Mouse (Mus musculus) kidney, postnatal 25 days (tissue): ENCODE measurements at regions not wholly inside any gene's neighbourhood (a gene's known extent, or its start where the extent isn't known, plus 50 kb on each side); places are given as distances from the start of the nearest gene placed in this dataset.

Experiments
- DNase-seq, 2 experiments: peaks; one replicate each; pipeline ENCODE4 v3.0.0; 2021; ENCODE audit warnings: mixed read lengths in 2 of 2

DNA sequence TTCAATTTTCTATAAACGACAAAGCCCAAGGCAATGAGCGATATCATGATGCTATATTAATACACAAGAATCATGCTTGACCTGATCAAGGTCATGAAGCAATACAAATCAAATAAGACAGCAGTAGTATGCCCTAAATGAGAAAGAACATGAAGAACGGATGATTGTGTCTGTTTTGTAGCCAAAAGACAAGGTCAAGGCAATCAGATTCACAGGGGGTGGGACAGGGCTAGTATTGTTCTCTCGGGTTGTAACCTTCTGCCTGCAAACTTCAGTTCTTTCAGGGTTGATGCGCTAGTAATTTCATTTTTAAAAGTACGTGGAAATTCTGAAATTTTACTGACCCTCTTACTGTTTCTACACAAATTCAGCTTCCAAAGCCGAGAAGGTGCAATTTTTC, 206.7 kb downstream of the Arl4a start:
- no peak for DNase-seq

DNA sequence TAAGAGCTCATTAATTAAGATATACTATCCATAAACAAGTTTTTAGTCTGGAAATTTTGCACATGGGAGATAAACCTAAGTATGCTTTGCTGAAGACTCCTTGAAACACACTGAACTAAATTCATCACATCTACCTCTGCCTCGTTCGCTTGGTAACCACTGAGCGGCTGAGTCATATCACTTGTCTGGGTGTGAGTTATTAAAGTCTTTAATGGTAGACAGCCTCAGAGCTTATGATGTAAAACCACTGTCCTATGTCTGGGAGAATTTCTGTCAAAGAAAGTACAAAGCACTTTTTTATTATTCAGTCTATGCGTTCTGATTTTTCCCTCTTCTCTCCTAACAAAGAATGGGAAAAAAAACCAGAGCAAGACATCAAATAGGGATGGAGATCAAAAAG, 207.3 kb downstream of the Arl4a start:
- no peak for DNase-seq

DNA sequence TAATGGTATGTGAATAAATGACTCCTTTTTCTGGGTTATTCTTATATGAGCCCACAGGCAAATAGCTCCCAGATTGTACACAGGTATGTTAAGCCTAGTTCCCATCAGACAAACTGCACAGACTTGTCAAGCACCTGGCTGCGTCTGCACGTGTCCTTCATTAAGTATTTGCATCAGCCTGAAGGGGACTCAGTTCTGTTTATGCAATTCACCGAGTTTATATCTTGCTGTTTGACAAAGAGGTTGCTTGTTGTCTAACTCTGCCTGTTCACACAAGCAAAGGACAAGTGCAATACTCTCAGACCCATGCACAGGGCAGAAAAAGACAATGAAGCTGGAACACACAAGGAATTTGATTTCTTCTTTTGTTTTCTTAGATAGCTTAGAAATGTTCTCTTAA, 215.2 kb downstream of the Arl4a start:
- no peak for DNase-seq

DNA sequence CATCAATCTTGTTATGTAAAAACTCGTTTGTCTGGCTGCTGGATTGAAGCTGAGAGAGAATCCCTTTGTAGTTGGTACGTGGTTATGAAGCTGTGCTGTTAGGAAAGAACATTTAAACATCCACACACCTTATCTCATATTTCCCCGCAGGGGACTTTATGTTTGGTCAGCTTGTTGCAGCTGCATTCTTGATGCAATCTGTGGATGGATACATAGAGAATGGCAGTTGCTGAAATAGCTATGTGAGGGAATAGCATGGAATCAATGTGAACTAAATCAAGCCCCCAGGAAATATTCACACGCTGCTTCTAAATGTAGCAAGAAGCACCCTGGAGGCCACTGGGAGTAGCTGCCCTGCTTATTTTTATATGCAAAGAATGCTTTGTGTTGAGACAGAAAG, 236.3 kb downstream of the Arl4a start:
- no peak for DNase-seq

DNA sequence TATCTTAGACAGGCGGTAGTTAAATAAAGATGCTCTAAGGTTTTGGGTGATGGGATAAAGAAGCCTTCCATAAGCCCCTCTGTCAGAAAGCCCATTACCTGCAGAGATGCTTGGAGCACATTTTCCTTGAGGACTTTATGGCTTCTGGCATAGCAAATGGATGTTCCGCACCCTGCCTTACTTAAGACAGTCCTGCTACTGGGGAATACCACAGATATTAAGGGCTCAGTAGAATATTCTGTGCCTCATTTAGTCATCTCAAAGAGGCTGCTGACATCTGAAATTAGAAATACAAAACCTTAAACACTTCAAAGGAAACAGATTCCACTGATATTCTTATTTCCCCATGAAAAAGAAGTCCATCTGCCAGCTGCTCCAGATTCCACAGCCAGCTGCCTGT, 240.0 kb downstream of the Arl4a start:
- DNase-seq = no peak

DNA sequence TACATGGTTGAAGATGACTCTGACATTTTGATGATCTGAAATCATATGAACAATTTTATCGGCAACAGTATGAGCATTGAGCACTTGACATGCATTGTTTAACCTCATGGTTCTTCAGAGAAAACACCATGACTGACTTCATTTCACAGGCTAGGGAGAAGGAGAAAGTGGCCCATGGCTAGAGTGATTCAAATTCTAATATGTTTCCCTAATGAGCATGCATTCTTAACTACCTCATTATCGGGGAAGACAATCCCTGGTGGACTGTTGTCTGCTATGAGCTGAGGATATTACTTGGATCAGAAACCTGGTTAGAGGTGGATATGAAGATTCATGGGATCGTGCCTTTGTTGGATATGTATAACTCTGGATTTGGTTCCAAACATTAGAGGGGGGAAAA, 240.9 kb downstream of the Arl4a start:
- no peak for DNase-seq

DNA sequence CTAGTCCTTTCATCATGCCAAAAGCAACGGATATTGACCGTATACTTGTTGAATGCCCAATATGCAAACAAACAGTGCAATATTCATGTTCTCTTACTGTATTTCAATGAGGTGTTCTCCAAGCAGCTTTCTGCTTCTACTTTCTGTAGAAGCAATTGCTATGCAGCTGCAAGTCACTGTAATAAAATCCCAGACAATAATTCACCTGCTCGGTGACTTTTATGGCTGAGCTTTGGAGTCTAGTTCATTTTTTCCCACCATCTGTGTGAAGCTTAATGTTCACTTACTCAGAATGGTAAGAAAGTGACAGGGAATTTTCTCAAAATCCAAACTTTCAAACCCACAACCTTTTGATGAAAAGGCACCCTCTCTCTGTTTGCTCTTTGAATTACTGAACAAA, 252.8 kb downstream of the Arl4a start:
- DNase-seq = no peak

DNA sequence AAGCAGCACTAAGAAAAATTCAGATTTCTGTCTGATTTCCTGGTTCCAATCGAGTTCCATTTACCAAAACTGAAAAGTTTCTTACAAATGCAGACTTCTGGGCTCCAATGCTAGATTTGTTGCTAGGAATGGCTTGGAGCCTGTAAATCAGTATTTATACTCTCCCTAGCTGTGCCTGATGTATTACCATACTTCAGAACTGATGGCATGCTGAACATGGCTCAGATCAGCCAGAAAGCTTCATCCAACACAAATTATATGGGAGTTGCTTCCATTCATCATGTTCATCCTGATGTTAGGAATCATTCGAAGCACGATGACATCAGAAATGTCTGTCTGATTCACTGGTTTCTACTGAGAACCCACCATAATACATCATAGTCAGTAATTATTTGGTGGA, 253.3 kb downstream of the Arl4a start:
- DNase-seq = no peak

DNA sequence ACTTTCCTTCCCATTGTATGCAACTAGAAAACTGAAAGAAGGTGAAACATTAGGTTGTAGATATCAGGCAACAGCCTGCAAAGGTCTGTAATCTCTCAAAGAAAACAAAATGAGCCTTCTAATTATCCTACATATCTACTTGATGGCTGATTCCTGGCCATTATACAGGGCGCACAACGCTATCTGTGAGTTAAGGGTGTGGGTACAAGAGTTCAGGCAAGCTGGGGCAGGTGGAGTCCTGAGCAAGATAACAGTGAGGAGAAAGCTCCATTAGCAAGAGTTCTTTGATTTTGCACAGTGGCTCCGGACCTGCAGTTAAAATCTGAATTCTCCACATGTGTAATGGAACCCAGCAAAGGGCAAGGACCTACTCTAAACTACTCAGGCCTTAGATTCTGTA, 261.7 kb downstream of the Arl4a start:
- DNase-seq = no peak

DNA sequence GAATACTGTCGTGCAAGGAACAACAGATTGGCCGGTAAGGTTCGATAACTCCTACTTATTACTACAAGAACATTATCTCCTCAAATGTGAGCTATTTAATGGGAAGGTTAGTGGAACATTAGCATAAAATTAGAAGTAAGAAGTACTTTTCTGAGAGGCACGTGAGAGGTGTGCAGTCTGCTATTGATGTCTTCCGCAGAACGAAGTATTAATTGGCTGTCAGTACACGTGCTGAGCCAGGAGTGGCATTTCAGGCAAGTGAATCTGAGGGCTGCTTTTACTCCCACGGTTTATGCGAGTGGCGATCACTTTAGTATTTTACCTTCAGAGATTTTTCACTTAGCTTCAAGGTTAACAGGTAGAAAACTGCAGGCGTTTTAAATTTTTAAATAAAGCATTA, 270.8 kb downstream of the Arl4a start:
- DNase-seq = no peak

DNA sequence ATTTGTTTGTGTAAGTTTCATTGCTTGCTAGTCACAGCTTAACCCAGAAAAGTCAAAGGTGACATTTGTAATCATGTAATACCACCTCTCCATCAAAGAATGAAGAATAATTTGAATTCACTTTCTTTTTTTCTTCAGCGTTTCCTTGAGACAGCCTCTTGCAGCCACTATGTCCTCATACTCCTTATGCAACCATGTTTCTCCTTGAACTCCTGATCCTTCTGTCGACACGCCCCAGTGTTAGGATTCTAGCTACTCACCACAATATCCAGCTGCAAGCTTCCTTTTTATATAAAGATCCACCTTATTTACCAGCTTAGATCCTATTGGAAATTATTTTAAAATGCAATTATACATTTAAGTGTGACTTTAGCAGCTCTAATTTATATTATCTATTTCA, 274.3 kb downstream of the Arl4a start:
- DNase-seq = no peak

DNA sequence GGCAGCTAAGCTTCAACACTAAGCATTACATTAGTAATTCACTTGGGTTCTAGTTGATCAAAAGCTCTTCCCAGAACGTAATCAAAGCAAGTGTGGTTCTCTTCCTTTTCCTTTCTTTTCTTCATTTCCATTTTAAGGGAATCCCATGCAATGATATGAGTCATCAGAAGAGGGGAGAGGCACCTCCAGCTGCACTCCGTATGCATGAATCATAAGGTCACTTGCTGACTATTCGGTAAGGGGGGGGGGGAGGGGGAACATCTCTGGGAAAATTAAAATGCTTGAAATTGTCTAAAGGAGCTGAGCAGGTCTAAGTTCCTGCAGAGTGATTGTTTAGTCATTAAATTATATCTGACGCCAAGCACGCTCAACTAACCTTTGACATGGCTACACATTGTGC, 275.9 kb downstream of the Arl4a start:
- DNase-seq = no peak

DNA sequence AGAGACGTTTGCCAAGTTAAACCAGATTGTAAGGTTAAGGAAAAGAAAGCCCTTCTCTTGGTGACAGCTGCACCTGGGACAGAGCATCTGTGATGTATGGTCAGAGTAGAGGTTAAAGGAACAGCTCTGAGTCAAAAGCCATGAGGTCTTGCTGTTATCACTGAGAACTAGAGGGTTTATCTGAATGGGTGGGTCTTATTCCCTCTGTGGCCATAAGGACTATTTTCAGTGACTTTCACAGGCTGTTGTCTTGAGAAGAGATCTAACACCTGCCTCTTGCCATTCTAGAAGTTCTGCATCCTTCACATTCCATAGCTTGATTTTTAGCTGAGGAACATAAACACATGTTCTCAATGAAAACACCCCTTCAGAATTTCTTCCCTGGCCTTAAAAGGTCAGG, 276.5 kb downstream of the Arl4a start:
- no peak for DNase-seq

DNA sequence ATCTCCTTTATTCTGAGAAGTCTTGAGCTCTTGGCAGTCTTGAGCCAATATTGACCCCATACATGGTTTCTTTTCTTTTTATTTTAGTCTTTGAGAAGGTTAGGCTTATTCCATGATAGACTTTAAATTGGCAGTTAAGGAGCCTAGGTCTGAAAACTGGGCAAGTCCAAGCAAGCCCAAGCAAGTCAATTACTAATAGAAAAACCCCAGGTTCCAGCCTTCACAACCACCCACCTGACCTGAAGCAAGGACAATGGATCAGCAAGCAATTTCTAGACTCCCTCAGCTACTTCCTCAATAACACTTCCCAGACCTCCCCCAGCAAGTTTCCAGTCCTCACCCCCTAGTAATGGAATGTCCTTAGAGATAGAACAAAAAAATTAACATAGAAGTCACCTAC, 279.9 kb downstream of the Arl4a start:
- DNase-seq = no peak

DNA sequence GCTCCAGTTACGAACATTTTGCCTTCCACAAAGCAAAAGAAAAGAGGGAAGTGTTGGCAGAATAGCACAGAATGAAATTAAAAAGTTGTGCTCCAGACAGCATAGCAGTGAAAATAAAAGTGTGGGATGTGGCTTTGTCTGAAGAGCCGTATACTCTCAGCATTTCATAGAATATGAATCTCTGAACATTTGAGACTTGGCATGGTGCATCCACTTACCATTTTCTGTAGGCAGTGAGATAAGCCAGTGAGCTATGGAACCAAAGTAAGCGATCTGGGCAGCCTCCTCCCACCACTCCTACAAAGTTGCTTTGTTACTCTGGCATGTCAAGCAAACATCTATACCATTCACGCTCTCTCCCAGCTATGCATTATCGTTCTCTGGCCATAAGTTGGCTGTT, 286.0 kb downstream of the Arl4a start:
- no peak for DNase-seq

DNA sequence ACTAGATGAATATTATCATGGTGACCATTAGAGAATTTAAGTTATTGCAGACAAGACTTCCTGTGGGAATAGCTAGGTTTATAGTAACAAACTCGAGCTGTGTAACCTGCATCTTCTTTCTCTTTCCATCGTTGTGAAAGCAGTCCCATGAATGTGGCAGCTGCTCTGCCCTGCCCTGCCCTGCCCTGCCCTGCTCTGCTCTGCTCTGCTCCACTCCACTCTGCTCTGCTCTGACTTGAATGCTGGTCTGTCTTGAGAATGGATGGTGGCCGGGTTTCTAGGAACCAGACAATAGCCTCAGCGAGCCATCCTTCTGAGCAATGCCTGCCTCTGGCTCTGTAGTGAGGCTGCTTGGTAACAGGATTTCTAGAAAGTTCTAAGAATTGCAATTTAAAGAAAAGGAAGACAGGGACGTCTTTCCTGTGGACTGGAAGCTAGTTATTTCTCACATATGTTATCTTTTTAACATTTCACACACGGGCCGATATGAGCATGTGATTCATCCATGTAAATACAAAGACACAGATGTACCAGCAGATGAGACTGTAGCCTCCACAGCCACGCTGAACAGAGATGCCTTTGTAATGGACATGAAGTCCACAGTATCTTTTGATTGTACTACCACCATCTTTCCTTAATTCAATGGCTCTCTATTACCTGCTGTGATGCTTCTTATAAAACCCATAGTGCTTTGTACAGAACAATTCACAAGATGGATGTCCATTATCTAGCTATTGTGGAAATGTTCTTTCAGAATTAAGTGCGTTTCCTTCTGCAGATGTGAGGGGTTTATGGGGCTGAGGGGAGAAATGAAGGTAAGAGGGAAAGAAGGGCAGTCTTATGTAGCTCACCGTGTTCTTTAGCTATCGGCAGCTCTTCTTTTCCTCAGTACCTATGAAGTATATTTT, 295.4 kb downstream of the Arl4a start:
- DNase-seq = no peak

DNA sequence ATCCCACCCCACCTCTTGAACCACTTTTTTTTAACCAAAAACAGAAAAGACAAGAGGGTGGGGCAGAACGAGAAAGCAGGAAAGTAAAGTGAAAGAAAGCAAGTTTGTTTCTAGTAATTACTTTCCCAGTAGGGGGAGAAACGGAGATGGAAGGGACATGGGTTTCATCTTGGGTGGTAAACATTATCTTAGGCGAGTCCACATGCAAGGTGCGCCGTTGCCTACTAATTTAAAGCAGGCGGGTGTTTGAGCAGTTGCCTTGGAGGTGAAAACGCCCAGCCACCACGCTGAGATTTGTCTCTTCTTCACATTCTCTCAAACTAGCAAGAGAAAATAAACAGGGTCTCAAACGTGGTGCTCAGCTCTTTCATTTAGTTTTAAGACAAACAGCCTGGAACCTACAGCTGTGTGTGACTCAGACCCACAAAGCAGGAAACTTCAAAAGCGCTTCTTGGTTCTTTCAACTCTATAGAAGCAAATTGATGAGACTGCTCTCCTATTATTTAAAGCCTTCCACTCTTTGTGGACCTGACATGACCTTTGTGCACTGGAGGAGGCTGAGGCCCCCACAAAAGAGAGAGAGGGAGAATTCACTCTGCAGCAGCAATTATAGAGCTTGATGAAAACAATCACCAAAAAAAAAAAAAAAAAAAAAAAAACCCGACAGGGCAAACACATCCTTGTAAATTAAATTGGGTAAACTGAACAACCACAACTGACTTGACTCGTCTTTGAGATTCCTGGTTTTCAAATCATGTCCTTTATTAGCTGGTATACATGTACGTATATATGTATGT, 296.6 kb downstream of the Arl4a start:
- no peak for DNase-seq

DNA sequence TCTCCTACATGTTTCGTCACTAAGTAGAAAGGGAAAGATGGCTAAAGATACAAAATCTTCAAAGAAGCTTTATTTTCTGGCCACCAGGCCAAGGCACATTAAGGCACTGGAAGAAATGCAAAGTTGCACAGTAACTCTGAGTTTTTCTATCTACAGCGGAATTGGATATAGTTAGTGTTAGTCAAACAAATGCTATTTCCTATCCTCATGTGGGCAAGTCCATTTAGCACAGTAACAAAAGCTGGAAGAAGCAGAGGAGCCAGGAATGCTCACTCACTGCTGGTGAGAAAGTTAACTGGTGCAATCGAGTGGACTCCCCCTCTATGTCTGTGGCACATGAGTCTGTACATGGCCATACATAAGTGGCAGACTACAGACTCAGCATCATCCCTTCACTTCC, 300.9 kb downstream of the Arl4a start:
- no peak for DNase-seq

DNA sequence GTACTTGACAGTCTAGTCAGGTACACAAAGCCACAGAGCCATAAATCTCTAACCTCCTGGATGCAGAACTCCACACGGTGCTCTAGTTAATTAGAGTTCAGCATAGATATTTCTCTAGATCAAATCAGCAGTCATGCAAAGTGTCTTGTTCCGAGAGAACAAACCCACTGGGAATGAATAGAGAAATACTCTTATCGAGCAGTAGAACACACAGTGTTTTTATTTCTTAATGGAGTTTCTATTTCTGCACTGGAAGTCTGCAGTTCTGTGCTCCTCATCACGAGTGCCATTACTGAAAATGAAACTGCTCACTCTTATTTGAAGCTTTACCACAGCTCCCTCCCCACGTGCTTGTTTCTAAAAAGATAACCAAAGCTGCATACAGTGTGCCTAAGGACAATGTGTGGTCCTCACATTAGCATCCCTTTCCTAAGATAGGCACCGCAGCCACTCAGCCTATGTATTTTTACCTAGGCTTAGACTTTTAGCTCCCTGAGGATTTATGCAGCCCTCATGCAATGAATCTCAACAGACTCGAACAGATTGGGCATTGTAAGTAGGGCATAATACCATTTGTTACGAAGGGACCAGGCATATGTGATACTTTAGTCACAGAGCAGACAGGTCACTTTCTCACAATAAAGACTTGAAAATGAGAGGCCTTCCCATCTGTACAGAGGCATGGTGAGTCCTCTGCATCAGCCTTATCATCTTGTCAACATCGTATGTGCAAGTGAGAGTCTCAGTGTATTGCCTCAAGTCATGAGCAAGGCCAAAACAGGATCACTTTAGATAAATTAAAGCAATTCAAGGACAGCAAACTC, 301.5 kb downstream of the Arl4a start:
- no peak for DNase-seq

DNA sequence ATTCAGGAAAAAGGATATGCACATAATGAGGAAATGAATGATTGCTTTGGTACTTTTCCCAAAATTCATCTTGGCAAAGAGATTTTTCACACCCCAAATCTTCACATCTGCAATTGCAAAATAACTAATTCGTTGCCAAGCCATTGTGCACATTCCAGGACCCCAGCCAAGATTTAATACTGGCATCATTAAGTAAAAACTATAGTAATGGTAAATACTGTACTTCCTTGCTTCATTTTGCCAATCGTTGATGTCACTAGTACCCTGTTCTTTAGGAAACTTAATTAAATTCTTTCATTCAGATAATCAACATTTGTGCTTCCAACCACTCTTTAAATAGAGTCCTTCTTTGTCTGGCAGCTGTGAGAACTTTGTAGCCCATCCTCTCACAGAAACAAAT, 303.6 kb downstream of the Arl4a start:
- DNase-seq = no peak

DNA sequence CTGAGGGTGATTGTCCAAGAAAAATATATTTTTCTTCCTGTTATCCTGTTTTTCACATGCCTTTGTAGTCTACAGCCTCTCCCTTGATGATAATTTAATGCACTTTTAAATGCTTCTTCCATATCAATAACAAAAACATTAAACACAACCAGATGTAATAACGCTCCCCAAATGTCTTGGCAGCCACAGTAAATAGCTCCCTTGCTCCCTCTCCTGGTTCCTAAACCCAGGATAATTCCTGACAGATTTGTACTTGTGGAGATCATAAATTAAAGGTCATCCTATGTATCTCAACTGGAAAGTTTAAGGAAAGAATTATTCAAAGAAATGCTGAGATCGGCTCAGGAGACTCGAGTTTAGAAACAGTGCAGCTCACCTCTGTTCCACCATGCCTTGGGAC, 306.6 kb downstream of the Arl4a start:
- DNase-seq = no peak

DNA sequence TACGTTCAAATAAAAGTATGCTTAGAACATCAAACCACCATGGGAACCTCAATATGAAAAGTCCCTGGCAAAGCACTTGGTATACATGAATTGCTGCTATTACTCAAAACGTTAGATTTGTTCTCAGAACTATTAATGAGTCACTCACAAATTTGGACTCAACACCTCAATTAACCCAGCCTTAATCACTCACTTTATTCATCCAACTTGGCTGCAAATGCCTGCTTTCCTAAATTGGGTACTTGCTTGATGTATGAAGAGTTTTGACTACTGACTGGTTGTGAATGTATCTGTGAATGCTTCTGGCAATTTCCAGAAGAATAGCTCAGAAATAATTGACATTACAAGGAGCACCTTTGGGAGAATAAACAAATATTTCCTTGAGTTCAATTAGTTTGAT, 308.6 kb downstream of the Arl4a start:
- DNase-seq = no peak

DNA sequence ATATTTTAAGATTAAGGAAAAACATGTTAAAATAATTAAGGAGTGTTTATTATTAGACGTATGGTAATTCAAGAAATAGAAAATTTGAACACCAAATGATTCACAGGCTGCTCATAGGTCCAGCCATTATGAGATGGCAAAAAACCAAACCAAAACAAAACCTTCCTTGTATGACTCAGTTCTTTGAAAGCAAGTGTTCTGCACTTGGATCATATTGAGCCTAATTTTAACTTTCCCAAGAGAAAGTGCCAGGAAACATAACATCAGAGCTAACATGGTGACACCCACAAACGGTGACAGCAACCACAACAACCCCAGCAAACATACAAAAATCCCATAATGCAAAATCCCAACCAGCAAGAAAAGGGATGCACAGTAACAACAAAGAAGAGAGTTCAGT, 313.7 kb downstream of the Arl4a start:
- DNase-seq = no peak

DNA sequence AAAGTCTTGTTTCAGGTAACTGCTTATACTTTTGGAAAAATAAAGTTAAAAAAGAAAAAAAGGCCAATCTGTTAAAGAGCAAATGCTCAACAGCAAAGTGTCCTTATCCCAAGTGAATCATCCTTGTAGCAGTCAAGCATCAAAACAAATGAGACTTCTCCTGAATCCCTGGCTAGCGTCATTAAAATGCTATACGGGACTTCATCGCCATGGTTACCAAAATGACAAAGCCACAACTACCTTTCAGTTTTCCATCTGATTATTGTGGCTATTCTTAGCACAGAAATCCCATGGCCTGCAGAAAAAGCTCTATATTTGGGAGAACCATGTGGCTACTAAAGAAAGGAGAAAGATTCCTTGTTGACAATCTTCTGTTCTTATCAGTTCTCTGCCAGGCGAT, 322.7 kb downstream of the Arl4a start:
- DNase-seq = no peak
